Mouse (Mus musculus) liver, adult 10 weeks (tissue): ENCODE data around the gene 1600014C10Rik. TPM values are rescaled to one million over a fixed set of nuclear protein-coding genes. Genes with fewer than 3 reads are reported as not detected.

Experiments
- polyA plus RNA-seq: library from polyadenylated mRNA; stranded (reverse); fragments of 350-450 nt; fragmentation: Illumina TruSeq; extraction: RNeasy Lipid Tissue Mini Kit (QIAGEN cat#74804); gene quantifications from one replicate; pipeline ENCODE4 v1.2.3, GENCODE M21; 2014; ENCODE audit warnings: low read depth, low replicate concordance

1600014C10Rik gene
- 77.2 TPM for polyA plus RNA-seq

DNA sequence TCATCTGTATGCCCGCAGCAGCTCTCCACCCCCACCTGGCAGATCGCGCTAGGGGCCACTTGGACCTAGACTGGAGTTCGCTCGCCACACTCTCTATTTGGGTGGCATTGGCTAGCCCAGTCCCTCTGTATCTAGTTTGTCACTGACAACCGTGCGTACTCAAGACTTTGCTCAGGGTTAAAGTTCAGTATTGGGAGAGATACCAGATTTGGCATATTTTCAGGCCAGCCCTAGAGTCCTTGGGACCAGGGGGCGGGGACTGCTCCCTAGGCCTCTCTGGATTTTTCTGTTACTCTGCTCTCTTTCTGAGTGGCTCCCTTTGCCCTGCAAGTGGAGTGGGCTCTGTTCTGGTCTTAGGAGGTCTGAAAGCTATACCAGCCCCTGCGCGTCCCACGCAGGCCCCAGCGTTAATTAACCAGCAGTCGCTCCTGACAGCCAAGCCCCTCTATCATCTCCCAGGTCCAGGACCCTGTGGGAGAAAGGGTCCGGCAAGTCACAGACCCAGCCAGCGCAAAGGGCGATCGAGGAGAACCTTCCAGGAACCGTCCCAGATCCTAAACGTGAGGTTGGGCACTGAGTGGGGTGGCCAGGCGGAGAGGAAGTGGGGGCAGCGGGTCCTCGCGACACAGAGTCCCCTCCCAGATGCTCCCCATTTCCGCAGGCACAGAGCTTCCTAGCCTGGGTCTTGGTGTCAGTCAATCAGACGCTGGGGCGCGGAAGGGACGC, at the start of gene 1600014C10Rik:
Gene 1600014C10Rik (plus strand): TSS at position 256 of the 726 bp plus-strand sequence.

GRCm38 (mm10) chr7:38227900-38228298, 44.9 kb downstream of the 1600014C10Rik start, which contains the start of gene Plekhf1:
Plekhf1 (minus strand) TSS chr7:38228016.

Other genes with a start within 250 kb of the 1600014C10Rik start
- gene Uri1, start 159.7 kb upstream of the 1600014C10Rik start, polyA plus RNA-seq, result 46.9 TPM
- gene Ccne1, start 75.7 kb upstream of the 1600014C10Rik start, polyA plus RNA-seq, result 0.24 TPM
- 0.34 TPM for gene Plekhf1, start 44.8 kb downstream of the 1600014C10Rik start, polyA plus RNA-seq
- 9.2 TPM for gene Pop4, start 88.2 kb downstream of the 1600014C10Rik start, polyA plus RNA-seq